Mouse (Mus musculus) embryonic facial prominence, embryonic 14.5 days (tissue): Measurements from ENCODE around the gene Pan3. TPM values are rescaled to one million over a fixed set of nuclear protein-coding genes. Genes with fewer than 3 reads are reported as not detected.
"Not testable (repeated sequence)": the region's sequence is repeated elsewhere in the genome, so short reads cannot be mapped to it uniquely, and the experiment has no call there.

ENCODE experiments used
- ATAC-seq: fragments of 200-750 bp; cut with Nextera tagmentation; 2 replicates; pipeline ENCODE4 v1.8.0; 2017; ENCODE audit warnings: low read depth, moderate number of reproducible peaks, moderate TSS enrichment
- DNase-seq: peaks from one replicate; pipeline ENCODE4 v3.0.0-alpha.2; 2015; ENCODE audit warnings: low spot score
- H3K27ac ChIP-seq: fragments of 300-500 bp; sonication (generic); replicated peaks from 2 replicates; pipeline ENCODE4 v1.5.1; 2014; ENCODE audit warnings: low read depth, mild to moderate bottlenecking, low read length, moderate library complexity
- H3K27me3 ChIP-seq: fragments of 300-500 bp; sonication (generic); replicated peaks from 2 replicates; pipeline ENCODE4 v1.6.1; 2014; ENCODE audit warnings: low read length; ENCODE audit not compliant: control insufficient read depth, insufficient read depth
- H3K36me3 ChIP-seq: fragments of 300-500 bp; sonication (generic); 2 replicates; pipeline ENCODE4 v1.6.1; 2014; ENCODE audit warnings: low read length, mixed read lengths; ENCODE audit not compliant: control insufficient read depth, insufficient read depth
- H3K4me1 ChIP-seq: fragments of 300-500 bp; sonication (generic); 2 replicates; pipeline ENCODE4 v1.6.1; 2014; ENCODE audit warnings: antibody characterized with exemption, low read length; ENCODE audit not compliant: control insufficient read depth, insufficient read depth
- H3K4me2 ChIP-seq: fragments of 300-500 bp; sonication (generic); 2 replicates; pipeline ENCODE4 v1.6.1; 2014; ENCODE audit warnings: low read depth, mild to moderate bottlenecking, low read length, moderate library complexity, mixed read lengths
- H3K4me3 ChIP-seq: fragments of 300-500 bp; sonication (generic); 2 replicates; pipeline ENCODE4 v1.5.1; 2014; ENCODE audit warnings: low read depth, mild to moderate bottlenecking, low read length
- H3K9ac ChIP-seq: fragments of 300-500 bp; sonication (generic); 2 replicates; pipeline ENCODE4 v1.6.1; 2014; ENCODE audit warnings: low read depth, mild to moderate bottlenecking, low read length, moderate library complexity, mixed read lengths
- H3K9me3 ChIP-seq: fragments of 300-500 bp; sonication (generic); 2 replicates; pipeline ENCODE4 v1.6.1; 2016; ENCODE audit warnings: low read length; ENCODE audit not compliant: control insufficient read depth
- WGBS: fragments of 180-500 bp; shearing (Covaris S2); extraction: QIAGEN DNeasy Blood & Tissue Kit; methylation state at CpG from one replicate; pipeline ENCODE4 v1.1.7; 2014; 5-methylcytosine and 5-hydroxymethylcytosine counted together
- polyA plus RNA-seq: library from polyadenylated mRNA; unstranded; fragments of >200 nt; fragmentation: Nextera tagmentation; extraction: Ambion mirVana; gene quantifications from 2 replicates; pipeline ENCODE4 v1.2.1, GENCODE M21; 2014

Gene Pan3
- polyA plus RNA-seq, 1 experiment from 2014 or later, result 60.1 TPM

DNA sequence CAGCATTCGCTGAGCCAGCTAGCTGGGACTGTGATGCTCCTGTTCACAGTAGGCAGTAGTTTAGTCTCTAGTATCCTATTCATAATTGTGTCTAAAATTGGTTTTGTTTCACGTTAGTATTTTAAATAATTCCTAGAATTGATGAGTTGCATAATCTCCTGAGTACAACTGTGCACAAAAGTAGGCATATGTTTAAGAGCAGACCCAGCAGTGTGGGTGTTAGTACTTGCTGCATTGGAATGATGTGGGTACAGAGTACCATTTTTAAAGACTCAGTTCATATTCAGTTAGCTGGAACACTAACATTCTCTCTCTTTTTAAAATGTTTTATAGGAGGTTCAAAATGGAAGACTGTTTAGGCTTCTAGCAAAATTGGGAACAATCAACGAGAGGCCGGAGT is 109.4 kb downstream of the Pan3 start:
- H3K4me2 ChIP-seq, result no peak overlapping the region

DNA sequence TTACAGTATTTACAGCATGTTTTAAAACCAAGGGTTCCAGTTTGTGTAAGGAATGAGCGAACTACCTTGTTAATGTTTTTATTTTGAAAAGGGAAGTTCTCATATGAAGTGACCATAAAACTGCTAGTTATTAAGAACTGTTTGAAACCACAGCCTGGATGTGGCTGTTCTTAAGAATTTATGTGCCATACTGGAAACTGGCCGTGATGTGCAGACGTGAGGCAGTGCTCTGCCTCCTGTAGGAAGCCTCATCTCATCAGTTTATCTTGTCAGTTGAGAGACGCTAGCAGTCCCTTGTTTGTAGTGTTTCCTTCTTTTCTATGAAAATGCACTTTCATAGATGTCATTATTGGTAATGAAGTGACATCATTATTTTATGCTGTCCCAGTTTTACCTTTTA is 109.9 kb downstream of the Pan3 start:
- DNase-seq (no peak), ATAC-seq (no peak)
- WGBS, result 92% methylated on average over 4 of the region's 4 CpGs
- no peaks in the 10 kb centered on the region for H3K4me1 ChIP-seq
- H3K27me3 ChIP-seq, result no peaks in the 10 kb centered on the region
- peaks cover 84% of the 10 kb centered on the region for H3K36me3 ChIP-seq
- H3K4me2 ChIP-seq, result no peak overlapping the region
- no peaks in the 10 kb centered on the region for H3K9me3 ChIP-seq
- no peak overlapping the region for H3K4me3 ChIP-seq
- H3K27ac ChIP-seq, result no peak overlapping the region
- no peak overlapping the region for H3K9ac ChIP-seq

More for the DNA sequence above, 109.4 kb downstream of the Pan3 start:
- no peak overlapping the region for H3K27ac ChIP-seq
- DNase-seq, result no peak
- H3K36me3 ChIP-seq, result peaks cover 86% of the 10 kb centered on the region
- H3K9ac ChIP-seq, result no peak overlapping the region
- H3K4me3 ChIP-seq, result no peak overlapping the region
- no peaks in the 10 kb centered on the region for H3K4me1 ChIP-seq
- H3K9me3 ChIP-seq, result no peaks in the 10 kb centered on the region
- ATAC-seq, result no peak
- H3K27me3 ChIP-seq, result no peaks in the 10 kb centered on the region
- WGBS, result 93% methylated on average over 4 of the region's 4 CpGs

DNA sequence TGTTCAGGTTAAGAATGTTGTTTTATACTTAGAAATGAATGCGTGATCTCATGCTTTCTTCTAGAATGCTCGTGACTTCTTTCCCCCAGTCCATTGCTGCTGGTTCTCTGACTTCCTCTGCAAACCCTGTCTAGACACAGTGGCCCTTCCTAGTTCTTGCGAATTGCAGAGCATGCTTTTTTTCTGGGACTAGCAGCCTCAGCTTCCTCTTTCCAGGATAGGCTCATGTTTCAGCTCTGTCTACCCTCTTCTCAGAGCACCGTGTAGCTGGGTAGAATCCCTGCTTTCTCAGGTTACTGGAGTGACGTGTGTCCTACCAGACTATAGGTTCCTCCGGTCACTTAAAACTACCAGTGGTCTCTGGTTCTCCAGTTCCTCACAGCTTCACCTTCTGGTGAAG is 112.3 kb downstream of the Pan3 start:
- 51% methylated on average over 6 of the region's 6 CpGs for WGBS
- no peak overlapping the region for H3K4me2 ChIP-seq
- H3K36me3 ChIP-seq, result peaks cover 83% of the 10 kb centered on the region
- no peaks in the 10 kb centered on the region for H3K27me3 ChIP-seq
- peak; percentile 22 for DNase-seq
- no peak for ATAC-seq
- H3K4me1 ChIP-seq, result no peaks in the 10 kb centered on the region
- no peak overlapping the region for H3K27ac ChIP-seq
- no peaks in the 10 kb centered on the region for H3K9me3 ChIP-seq
- no peak overlapping the region for H3K4me3 ChIP-seq
- no peak overlapping the region for H3K9ac ChIP-seq

DNA sequence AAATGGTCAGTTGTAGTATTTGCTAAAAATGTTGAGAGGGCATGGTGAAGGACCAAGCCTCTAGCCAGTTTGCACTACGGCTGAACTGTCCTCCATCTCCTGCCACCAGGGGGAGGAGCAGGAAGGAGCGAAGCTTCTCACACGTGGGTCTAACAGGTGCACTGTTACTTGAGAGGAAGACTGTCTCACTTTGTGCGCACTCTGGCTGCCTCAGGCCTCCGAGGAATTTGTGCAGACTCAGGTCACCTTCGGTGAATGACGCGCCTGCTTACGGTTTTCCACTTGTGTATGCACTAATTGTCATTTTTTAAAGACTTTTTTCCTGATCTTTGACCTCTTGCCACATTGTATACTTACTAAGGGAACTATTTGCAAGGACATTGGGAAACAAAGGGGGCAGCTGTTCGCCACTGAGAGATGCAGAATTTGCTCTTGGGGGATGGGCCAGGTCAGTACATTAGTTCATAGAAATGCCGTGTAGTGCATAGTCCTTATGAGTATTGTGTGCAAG is 115.8 kb downstream of the Pan3 start:
- Histone ChIP-seq H3K9ac (no peak overlapping the region), H3K27ac (no peak overlapping the region), H3K4me2 (no peak overlapping the region), H3K36me3 (peaks cover 72% of the 10 kb centered on the region), H3K27me3 (no peaks in the 10 kb centered on the region), H3K9me3 (no peaks in the 10 kb centered on the region), H3K4me3 (no peak overlapping the region), H3K4me1 (no peaks in the 10 kb centered on the region)
- DNase-seq (peak; percentile 53), ATAC-seq (peak; percentile 70; the same call in 1 of the 2 replicates)
- 60% methylated on average over 11 of the region's 11 CpGs for WGBS

DNA sequence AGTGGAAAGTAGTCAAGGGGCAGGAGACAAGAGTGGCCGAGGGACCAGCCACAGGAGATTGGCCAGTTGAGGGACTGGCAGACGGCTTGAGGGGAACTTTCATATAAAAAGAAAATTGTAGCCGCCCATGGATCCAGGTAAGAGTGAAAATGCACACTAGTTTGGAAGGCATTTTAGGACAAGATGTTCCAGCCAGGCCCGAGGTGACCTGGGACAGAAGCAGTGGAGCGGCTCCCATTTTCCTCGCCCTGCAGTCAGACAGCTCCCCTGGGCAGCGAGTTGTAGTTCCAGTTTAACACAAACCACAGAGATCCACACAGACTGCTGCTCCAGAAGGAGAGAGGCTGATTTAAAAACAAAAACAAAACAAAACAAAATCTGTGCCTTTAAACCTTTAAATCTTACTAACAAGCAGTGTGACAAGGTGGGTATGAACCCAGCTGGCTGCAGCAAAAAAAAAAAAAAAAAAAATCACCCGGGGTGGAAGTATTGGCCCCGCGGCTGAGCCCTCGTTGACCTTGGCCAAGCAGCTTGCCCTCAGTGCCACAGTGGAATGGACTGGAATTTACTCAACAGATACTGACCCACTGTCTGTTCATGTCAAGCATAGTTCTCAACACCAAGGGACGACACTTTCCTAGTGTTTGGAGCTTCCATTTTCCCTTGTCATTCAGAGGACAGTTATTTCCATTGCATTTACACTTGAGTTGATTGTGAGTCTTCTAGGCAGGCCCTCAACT is 119.2 kb downstream of the Pan3 start:
- H3K4me3 ChIP-seq, result no peak overlapping the region
- peaks cover 44% of the 10 kb centered on the region for H3K36me3 ChIP-seq
- DNase-seq (no peak), ATAC-seq (no peak)
- H3K27ac ChIP-seq, result no peak overlapping the region
- no peak overlapping the region for H3K9ac ChIP-seq
- H3K4me1 ChIP-seq, result 0 out of 2 replicates have a peak, but pooled peaks cover 2% of the 10 kb centered on the region
- 81% methylated on average over 12 of the region's 12 CpGs for WGBS
- H3K9me3 ChIP-seq, result no peaks in the 10 kb centered on the region
- H3K27me3 ChIP-seq, result no peaks in the 10 kb centered on the region
- no peak overlapping the region for H3K4me2 ChIP-seq

DNA sequence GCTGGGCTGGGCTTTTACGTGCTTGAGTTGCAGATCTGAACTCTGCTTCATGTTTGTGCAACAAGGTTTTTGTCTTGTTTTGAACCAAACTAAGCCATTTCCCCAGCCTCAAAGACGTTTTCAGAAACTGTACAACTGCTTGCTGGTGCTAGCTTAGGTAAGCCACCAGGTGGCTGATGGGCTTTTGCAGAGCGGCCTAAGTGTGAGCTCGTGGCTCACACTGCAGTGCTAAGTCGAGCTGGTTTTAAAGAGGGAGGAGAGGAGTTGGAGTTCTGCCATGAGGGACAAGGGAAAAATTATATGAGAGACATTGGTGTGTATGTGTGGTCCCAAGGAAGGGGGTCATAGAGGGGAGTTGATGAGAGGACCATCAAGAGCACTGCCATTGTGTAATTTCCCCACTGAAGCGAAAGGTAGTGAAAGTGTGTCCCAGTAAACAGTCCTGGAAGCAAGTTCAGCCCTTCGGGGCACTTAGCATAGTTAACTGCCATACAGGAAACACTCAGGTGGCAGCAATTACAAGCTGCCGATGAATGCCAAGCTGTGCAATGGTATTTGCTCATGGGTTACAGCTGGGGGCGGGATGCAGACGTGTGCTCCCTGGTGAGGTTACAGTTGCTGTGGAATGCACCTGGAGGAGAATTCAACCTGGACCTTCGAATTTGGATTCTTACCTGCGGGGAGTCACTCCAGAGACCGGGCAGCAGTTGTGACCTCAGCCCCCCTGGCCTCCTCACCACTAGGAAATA is 122.1 kb downstream of the Pan3 start:
- Histone ChIP-seq H3K9me3 (no peaks in the 10 kb centered on the region), H3K27me3 (no peaks in the 10 kb centered on the region), H3K27ac (no peak overlapping the region), H3K4me2 (no peak overlapping the region), H3K4me3 (no peak overlapping the region), H3K36me3 (peaks cover 21% of the 10 kb centered on the region), H3K9ac (no peak overlapping the region), H3K4me1 (0 out of 2 replicates have a peak, but pooled peaks cover 2% of the 10 kb centered on the region)
- 60% methylated on average over 13 of the region's 13 CpGs for WGBS
- ATAC-seq (0 out of 2 replicates have a peak, but pooled peaks have one; percentile 30), DNase-seq (peak; percentile 3)

DNA sequence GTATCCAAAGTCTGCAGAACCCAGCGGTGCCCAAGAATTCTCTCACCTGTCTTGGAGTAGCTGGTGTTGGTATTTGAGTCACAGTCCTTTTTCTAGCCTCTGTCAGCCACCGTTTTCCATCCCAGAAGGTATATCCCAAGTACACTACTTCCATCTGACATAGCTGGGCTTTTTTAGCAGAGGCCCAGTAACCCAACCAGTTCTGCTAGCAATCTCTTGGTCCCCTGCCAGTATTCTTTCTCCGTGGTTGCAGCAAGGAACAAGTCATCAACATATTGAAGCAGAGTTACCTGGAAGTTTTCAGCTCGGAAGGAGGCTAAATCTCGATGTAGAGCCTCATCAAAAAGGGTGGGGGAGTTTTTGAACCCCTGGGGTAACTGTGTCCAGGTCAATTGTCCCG is 127.7 kb downstream of the Pan3 start:
- H3K4me3 ChIP-seq, H3K9me3 ChIP-seq, H3K27ac ChIP-seq, H3K36me3 ChIP-seq, ATAC-seq, H3K27me3 ChIP-seq, H3K9ac ChIP-seq, H3K4me2 ChIP-seq, H3K4me1 ChIP-seq: not testable (repeated sequence)
- WGBS, result 70% methylated on average over 6 of the region's 6 CpGs
- peak; percentile 65 for DNase-seq

DNA sequence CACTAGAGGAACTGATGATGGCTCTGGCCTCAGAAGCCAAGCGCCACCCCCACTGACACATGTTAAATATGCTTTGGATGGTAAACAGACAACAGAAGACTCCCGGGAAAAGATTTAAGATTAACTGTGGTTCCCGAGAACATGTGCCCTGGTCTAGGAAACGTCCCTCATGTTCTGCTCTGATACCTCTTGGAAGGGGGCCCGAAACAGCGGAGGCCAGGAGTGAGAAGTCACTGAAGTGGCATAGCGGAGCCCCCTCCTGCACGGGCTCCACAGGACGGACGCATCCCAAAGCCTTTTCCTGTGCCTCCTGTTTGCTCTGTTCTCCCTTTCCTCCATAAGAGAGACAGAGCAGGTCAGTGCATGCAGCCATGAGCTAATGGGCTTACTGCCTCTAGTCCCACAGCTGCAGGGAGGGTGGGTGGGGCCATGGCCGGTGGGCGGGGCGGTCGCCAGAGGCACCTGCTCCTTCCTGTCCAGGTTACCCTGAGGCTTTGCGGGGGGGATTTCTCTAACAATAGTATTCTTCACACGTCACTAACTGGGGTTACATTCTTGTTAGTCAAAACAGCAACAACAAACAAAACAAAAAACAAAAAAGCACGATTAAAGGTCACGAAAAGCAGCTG is 133.7 kb downstream of the Pan3 start:
- 42% methylated on average over 18 of the region's 18 CpGs for WGBS
- ATAC-seq, result peak; percentile 85
- Histone ChIP-seq H3K27me3 (no peaks in the 10 kb centered on the region), H3K9me3 (no peaks in the 10 kb centered on the region), H3K4me1 (no peaks in the 10 kb centered on the region), H3K4me2 (peak overlapping the region; percentile 46), H3K9ac (no peak overlapping the region), H3K36me3 (no peaks in the 10 kb centered on the region), H3K27ac (no peak overlapping the region), H3K4me3 (no peak overlapping the region)
- peak; percentile 52 for DNase-seq
